Mouse (Mus musculus): ENCODE results near the gene Cnbd2.
"Not testable (repeated sequence)": the region's sequence is repeated elsewhere in the genome, so short reads cannot be mapped to it uniquely, and the experiment has no call there.

Gene Cnbd2

GRCm38 (mm10) chr2:156381350-156381749 lies 69.3 kb downstream of the Cnbd2 start:
- no peak for DNase-seq (ENCODE audit: low spot score in 2 of 2)

- peak; percentile 43 to 74 for DNase-seq (ENCODE audit: low spot score in 2 of 2)
These were observed 80.5 kb downstream of the Cnbd2 start for GRCm38 (mm10) chr2:156392461-156393154.

DNA sequence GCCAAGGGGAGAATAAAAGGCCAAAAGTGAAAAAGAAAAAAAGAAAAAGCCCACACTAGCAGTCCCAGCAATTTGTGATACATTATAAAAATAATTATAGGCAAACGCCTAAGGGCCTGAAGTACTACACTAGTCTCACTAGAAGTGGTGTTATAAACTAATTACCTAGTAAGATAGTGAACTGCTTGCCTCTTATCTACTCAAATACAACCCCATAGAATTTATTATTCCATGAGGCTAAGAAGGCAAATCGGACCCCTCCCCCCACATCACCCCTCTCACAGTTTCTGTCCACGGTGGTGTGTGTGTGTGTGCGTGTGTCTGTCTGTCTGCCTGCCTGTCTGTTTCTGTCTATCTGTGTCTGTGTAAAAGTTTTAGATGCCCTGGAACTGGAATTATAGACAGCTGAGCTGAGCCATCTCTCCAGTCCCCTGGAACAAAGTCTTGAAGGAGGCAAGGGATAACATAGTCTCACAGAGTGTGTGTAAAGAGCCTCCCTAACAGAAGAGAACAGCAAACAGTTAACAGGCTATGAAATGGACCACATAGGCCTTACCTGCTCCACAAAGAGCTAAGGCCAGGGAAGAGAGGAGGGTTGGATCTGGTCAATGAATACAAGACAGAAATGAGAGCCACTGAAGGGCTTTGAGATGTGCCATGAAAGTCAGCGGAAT lies 81.2 kb downstream of the Cnbd2 start:
- DNase-seq (ENCODE audit: low spot score in 2 of 2) = no peak

- no peak for DNase-seq (ENCODE audit: low spot score in 2 of 2)
These were observed 82.2 kb downstream of the Cnbd2 start for GRCm38 (mm10) chr2:156394282-156394681.

- no peak for DNase-seq (ENCODE audit: low spot score in 2 of 2)
These were observed 84.0 kb downstream of the Cnbd2 start for GRCm38 (mm10) chr2:156396096-156396495.

DNA sequence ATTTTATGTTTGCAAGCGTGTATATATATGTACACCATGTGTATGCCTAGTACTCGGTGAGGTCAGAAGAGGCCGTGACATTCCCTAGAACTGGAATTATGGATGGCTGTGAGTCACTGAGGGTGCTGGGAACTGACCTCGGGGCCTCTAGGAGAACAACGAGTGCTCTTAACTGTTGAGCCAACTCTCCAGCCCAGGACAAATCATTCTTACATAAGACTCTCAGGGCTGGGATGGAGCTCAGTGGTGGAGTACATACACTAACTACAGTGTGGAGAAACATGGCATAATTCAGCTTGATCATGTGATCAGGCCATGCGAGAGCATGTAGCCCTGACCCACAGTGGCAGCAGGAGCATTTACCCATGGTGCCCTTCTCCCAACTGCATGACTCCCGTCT lies 85.9 kb downstream of the Cnbd2 start:
- DNase-seq (ENCODE audit: low spot score in 2 of 2) = no peak

DNA sequence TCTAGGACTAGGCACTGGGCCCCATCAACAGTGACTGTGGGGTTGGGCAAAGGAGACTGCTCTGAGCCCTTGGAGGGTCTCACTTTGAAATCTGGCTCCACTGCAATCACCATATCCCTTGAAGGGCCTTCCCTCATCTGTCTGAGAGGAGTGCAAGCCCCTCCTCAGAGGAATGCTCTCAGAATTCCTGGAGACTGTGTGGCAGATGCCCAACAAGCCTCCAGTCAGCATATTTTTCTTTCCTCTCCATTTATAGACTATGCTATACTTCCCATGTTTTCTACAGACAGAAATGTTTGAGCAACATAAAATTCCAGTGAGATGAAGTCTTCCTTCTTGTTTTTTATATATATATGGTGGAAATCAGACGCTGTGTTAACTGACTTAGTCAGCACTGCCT lies 87.4 kb downstream of the Cnbd2 start:
- DNase-seq (ENCODE audit: low spot score in 2 of 2) = no peak

- no peak for DNase-seq (ENCODE audit: low spot score in 2 of 2)
These were observed 89.2 kb downstream of the Cnbd2 start for GRCm38 (mm10) chr2:156401331-156401730.

GRCm38 (mm10) chr2:156402036-156402435 lies 89.9 kb downstream of the Cnbd2 start:
- no peak for DNase-seq (ENCODE audit: low spot score in 2 of 2)

- DNase-seq (ENCODE audit: low spot score in 2 of 2) = no peak
These were observed 94.9 kb downstream of the Cnbd2 start for GRCm38 (mm10) chr2:156406987-156407386.

DNA sequence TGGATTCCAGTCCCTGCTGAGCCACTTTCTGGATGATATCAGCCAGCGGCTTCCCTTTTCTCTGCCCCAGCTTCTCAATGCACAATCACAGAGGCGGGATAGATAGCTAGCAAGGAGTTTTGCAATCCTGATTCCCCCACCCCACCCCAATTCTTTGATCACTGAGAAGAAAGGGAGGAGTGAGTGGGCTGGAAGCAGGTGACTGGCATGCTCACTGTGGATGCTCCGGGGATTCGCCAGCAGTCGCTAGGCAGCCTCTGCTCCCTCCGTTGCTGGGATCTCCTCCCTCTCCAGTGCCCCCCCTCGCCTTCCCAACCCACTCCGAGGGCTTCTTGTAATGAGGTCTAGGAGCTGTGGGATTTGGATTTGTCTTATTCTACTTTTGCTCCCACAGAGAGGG lies 96.1 kb downstream of the Cnbd2 start:
- no peak for DNase-seq (ENCODE audit: low spot score in 2 of 2)

- not testable (repeated sequence) for DNase-seq (ENCODE audit: low spot score in 2 of 2)
These were observed 99.2 kb downstream of the Cnbd2 start for GRCm38 (mm10) chr2:156411348-156411747.

- DNase-seq (ENCODE audit: low spot score in 2 of 2) = no peak
These were observed 102.9 kb downstream of the Cnbd2 start for GRCm38 (mm10) chr2:156414996-156415395.

DNA sequence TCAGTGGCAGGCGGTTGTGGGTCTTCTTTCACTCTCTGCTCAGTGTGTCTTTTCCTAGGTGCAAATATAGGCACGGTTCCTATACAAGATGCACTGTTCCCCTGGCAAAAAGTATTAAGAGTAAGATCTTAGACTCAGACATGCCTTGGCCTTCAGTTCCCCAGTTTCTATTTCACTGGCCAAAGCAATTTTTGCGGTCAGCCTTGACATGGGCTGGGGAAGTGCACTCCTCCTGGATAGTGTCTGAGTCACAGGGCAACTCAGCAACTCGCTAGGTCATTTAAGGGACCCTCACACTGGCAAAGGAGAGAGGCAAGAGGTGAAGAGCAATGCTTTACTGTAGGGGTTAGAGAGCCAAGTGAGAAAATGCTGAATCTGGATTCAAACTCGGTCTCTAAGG lies 103.6 kb downstream of the Cnbd2 start:
- DNase-seq (ENCODE audit: low spot score in 2 of 2) = no peak

DNA sequence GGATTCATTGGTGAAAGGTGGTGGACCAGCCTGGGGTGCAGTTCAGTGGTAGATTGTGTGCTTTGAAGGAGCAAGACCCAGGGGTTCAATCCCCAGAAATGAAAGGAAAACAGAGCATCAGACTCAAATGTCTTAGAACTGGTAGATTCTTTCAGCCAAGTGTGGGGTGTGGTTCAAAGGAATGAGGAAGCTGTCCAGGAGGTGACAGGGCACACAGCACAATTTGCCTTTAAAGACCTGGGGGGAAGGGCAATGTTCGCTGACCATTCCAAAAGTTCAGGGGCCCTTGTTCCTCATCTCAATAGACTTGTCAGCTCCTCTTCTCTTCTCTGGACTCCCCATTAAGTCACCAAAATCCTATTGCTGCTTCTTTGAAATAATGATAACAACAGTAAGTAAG lies 105.1 kb downstream of the Cnbd2 start:
- DNase-seq (ENCODE audit: low spot score in 2 of 2) = no peak

- no peak for DNase-seq (ENCODE audit: low spot score in 2 of 2)
These were observed 106.4 kb downstream of the Cnbd2 start for GRCm38 (mm10) chr2:156418467-156418866.

DNA sequence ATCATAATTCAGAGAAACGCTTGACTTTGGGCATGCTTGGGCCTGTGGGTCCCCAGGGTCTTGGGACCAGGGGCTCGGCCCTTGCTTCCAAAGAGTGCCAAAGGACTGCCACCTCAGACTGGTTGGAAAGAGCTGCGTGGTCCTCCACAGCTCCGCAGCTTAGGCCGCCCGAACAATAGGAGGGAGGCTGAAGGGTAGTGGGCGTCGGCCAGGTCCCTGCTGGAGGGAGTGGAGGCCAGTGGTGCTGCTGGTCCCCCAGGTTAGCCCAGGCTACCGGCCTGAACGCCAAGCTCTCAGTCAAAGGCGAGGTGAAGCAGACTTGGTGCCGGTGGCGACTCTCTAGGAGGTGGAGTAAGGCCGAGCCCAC lies 108.2 kb downstream of the Cnbd2 start:
- no peak for DNase-seq (ENCODE audit: low spot score in 2 of 2)

- peak; percentile 54 to 68 for DNase-seq (ENCODE audit: low spot score in 2 of 2)
These were observed 108.7 kb downstream of the Cnbd2 start, which contains the start of gene Epb41l1 for GRCm38 (mm10) chr2:156420694-156421380. TSS of gene Epb41l1 (plus strand) at chr2:156420909.

DNA sequence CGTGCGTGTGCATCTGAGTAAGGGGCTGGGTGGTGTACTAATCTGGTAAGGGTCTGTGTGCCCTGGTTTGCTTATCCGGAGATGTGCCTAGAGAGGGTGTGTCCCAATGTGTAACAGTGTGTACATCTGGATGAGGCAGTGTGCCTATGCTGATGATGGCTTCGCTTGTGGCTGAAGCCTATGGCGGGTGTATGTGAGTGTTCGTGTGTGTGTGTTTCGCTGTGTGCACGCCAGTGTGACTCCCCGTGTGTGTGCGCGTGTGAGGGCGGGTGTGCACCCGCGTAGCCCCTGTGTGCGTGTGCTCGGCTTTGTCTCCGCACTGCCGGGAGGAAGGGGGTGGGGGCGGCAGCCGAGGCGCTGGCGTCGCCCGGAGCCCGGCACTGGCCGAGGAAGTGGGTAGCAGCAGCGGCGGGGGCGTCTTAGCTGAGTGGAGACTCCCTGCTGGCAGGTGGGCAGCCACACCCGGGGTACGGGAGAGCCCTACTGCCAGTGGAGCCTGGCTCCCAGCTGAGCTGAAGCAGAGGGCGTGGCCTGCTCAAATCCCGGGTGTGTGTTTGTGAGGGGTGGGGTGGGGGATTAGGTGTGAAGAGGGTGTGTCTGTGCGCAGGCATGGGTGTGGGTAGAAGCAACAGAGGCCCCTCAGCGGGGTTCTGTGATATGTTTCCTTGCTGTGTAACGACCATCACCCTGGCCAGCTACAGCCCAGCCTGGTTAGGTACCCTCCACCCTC lies 109.4 kb downstream of the Cnbd2 start:
- DNase-seq (ENCODE audit: low spot score in 2 of 2) = peak; percentile 26 to 37

DNA sequence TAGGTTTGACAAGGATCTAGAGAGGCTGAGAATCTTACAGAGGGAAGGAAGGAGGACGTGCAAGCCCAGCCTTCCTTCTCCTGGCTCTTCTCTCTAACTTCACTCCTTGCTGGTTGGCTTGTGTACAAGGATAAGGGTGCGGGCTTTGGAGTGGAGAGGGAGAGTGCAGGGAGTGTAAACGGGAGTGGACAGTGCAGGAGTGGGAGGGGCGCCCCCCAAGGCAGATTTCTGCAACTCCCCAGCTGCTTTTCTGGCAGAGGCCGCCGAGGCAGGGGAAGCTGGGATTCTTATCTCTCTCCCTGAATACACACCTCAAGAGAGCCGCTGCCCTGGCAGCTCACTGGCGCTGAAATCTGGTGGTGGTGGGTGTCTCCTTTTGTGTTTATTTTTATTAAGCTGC lies 110.5 kb downstream of the Cnbd2 start:
- peak in 1 of 2 experiments; percentile 45 for DNase-seq (ENCODE audit: low spot score in 2 of 2)

- DNase-seq (ENCODE audit: low spot score in 2 of 2) = no peak
These were observed 111.6 kb downstream of the Cnbd2 start for GRCm38 (mm10) chr2:156423672-156424071.

Data from urinary bladder, postnatal 36 days (tissue).